In the genomic region with DNA sequence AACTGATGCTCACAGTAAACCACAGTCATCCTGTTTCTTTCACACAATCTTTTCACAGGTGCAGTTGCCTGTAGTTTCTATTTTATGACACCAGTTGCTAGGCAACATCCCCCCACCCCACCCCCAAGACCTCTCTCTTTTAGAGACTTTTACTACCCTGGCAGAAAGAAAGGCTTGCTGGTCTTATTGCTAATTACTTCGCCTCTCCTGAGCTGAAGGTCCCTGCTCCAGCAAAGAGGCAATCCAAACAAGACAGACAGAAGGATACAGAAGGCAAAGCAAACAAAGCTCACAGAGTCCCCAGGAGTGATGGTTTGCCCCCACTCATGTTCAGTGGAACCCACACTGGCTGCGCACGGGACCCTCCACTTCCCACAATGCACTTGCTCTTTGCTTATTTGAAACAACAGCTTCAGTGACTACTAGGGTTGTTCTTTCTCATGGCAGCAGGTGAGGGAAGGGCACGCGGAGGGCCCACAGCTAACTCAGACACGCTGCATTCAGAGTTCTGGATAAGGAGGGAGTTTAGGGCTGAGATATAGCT, we compare ENCODE assay signal across 8 mouse cellular contexts.
DNase-seq lines count a peak whose midpoint lies in the region; ATAC-seq and TF ChIP-seq lines count a peak whose summit lies in the region.
"Had no signal": no experiment of that assay in that cellular context is flagged by ENCODE, and none has a peak within 500 bp of the region (broad histone marks: within the 10 kb centered on the region; RNA-seq: fewer than 3 reads in every experiment).

No protein-coding gene starts in this region.

- TF ChIP-seq EP300 in liver, postnatal 0 days (IDR thresholded peaks at IDR 0.05; ENCODE audit: low read depth): no peak

- no peak overlapping the region for H3K27ac ChIP-seq in liver, adult 2 months (replicated peaks; ENCODE audit: insufficient read depth, low read depth, low read length)
- H3K27ac ChIP-seq in liver, postnatal 0 days (ENCODE audit: low read depth): no peak overlapping the region
- peak overlapping the region; percentile 89 for H3K27ac ChIP-seq in limb, embryonic 11.5 days (replicated peaks; ENCODE audit: low read depth, low read length)
- no peak overlapping the region for H3K27ac ChIP-seq in hindbrain, embryonic 16.5 days (ENCODE audit: low read depth, low read length)

- H3K9ac ChIP-seq in liver, adult 2 months (ENCODE audit: low read depth, low read length): no peak overlapping the region
- no peak overlapping the region for H3K9ac ChIP-seq in liver, postnatal 0 days (replicated peaks)
- no peak overlapping the region for H3K9ac ChIP-seq in limb, embryonic 11.5 days (ENCODE audit: low read length)
- H3K9ac ChIP-seq in hindbrain, embryonic 16.5 days (ENCODE audit: low read depth, low read length): no peak overlapping the region

- H3K27me3 ChIP-seq in liver, adult 2 months (ENCODE audit: control insufficient read depth, insufficient read depth, low read length): no peaks in the 10 kb centered on the region
- H3K27me3 ChIP-seq in liver, postnatal 0 days (ENCODE audit: insufficient read depth, low read length): no peaks in the 10 kb centered on the region
- H3K27me3 ChIP-seq in limb, embryonic 11.5 days (ENCODE audit: control insufficient read depth, insufficient read depth, low read length): no peaks in the 10 kb centered on the region
- no peaks in the 10 kb centered on the region for H3K27me3 ChIP-seq in hindbrain, embryonic 16.5 days (replicated peaks; ENCODE audit: control insufficient read depth, insufficient read depth, low read length)

- H3K4me3 ChIP-seq in liver, adult 2 months (ENCODE audit: insufficient read depth, low read depth, low read length): no peak overlapping the region
- H3K4me3 ChIP-seq in liver, postnatal 0 days (ENCODE audit: low read depth, low read length): no peak overlapping the region
- no peak overlapping the region for H3K4me3 ChIP-seq in limb, embryonic 11.5 days (ENCODE audit: low read depth, low read length)
- no peak overlapping the region for H3K4me3 ChIP-seq in hindbrain, embryonic 16.5 days (ENCODE audit: low read length)

- TF ChIP-seq POLR2A in liver, adult 2 months (IDR thresholded peaks at IDR 0.05; ENCODE audit: extremely low read depth, insufficient read depth, low read length): no peak

- 79% methylated on average over 6 of the region's 6 CpGs for WGBS in liver, adult 2 months
- 58% methylated on average over 6 of the region's 6 CpGs for WGBS in liver, postnatal 0 days (ENCODE audit: insufficient replicate concordance)
- 25% methylated on average over 6 of the region's 6 CpGs for WGBS in limb, embryonic 11.5 days
- whole genome bisulfite sequencing in hindbrain, embryonic 16.5 days: 58% methylated on average over 6 of the region's 6 CpGs

- DNase-seq in liver, adult 2 months (ENCODE audit: extremely low read depth, low read depth, low spot score): peak; percentile 9
- no peak for DNase-seq in liver, postnatal 0 days
- peak; percentile 51 for DNase-seq in embryo, embryonic 10.5 days (ENCODE audit: low spot score)
- peak; percentile 69 for DNase-seq in limb, embryonic 11.5 days (ENCODE audit: low spot score)
- DNase-seq in thymus, postnatal 10 days (ENCODE audit: low spot score in 2 of 2): peak; percentile 67 to 72
- no peak for DNase-seq in right cerebral cortex, postnatal 14 days
- DNase-seq: cerebellum, postnatal 36 days had no signal

- no peak for ATAC-seq in liver, postnatal 0 days
- ATAC-seq in limb, embryonic 11.5 days (ENCODE audit: insufficient number of reproducible peaks, low FRiP score, low TSS enrichment, low read depth): peak; percentile 77
- no peak for ATAC-seq in hindbrain, embryonic 16.5 days

- H3K9me3 ChIP-seq in liver, postnatal 0 days (ENCODE audit: low read length): no peaks in the 10 kb centered on the region
- H3K9me3 ChIP-seq in limb, embryonic 11.5 days (ENCODE audit: control insufficient read depth, low read length): no peaks in the 10 kb centered on the region
- H3K9me3 ChIP-seq in hindbrain, embryonic 16.5 days (ENCODE audit: control insufficient read depth, low read length): no peaks in the 10 kb centered on the region

- TF ChIP-seq CTCF in liver, adult 2 months (IDR thresholded peaks at IDR 0.05; ENCODE audit: low read depth, low read length): no peak
- no peak for TF ChIP-seq CTCF in liver, postnatal 0 days (IDR thresholded peaks at IDR 0.05; ENCODE audit: low read depth)

- no peaks in the 10 kb centered on the region for H3K36me3 ChIP-seq in liver, adult 2 months (ENCODE audit: control insufficient read depth, insufficient read depth, low read length)
- H3K36me3 ChIP-seq in liver, postnatal 0 days (replicated peaks; ENCODE audit: insufficient read depth, low read length): peaks cover 11% of the 10 kb centered on the region
- H3K36me3 ChIP-seq in limb, embryonic 11.5 days (ENCODE audit: control insufficient read depth, insufficient read depth, low read length): 0 out of 2 replicates have a peak, but pooled peaks cover 3% of the 10 kb centered on the region
- H3K36me3 ChIP-seq in hindbrain, embryonic 16.5 days (ENCODE audit: control insufficient read depth, insufficient read depth, low read length): no peaks in the 10 kb centered on the region

- H3K79me2 ChIP-seq in liver, adult 2 months (ENCODE audit: control insufficient read depth, insufficient read depth, low read length): no peaks in the 10 kb centered on the region

- no peak overlapping the region for H3K4me2 ChIP-seq in liver, postnatal 0 days (ENCODE audit: low read depth, low read length)
- H3K4me2 ChIP-seq in limb, embryonic 11.5 days (ENCODE audit: low read depth, severe bottlenecking): peak overlapping the region; percentile 10; the same call in 1 of the 2 replicates
- H3K4me2 ChIP-seq in hindbrain, embryonic 16.5 days (ENCODE audit: low read length): no peak overlapping the region

- H3K4me1 ChIP-seq in liver, adult 2 months (ENCODE audit: control insufficient read depth, insufficient read depth, low read length): peaks cover 2% of the 10 kb centered on the region; the same call in 1 of the 2 replicates
- peaks cover 24% of the 10 kb centered on the region for H3K4me1 ChIP-seq in liver, postnatal 0 days (ENCODE audit: insufficient read depth)
- peaks cover 10% of the 10 kb centered on the region; the same call in 1 of the 2 replicates for H3K4me1 ChIP-seq in limb, embryonic 11.5 days (ENCODE audit: control insufficient read depth, insufficient read depth, low read length)
- H3K4me1 ChIP-seq in hindbrain, embryonic 16.5 days (ENCODE audit: control insufficient read depth, insufficient read depth, low read depth, low read length): peaks cover 6% of the 10 kb centered on the region; the same call in 1 of the 2 replicates

Comparison
In these comparisons a context has a peak if more than half of its experiments do, and no peak if none do; other contexts are left out.
1. DNase-seq: peak in liver, adult 2 months (single experiment), embryo, embryonic 10.5 days (single experiment), limb, embryonic 11.5 days (single experiment) and thymus, postnatal 10 days (2 of 2); none in liver, postnatal 0 days (single experiment) and right cerebral cortex, postnatal 14 days (single experiment).